Mouse (Mus musculus) C2C12 (cell line): ENCODE data around the gene Vash1.

Source experiments
- CEBPB ChIP-seq: IDR thresholded peaks from one replicate; pipeline ENCODE4 v1.6.1; 2011; ENCODE audit warnings: low read depth, mild to moderate bottlenecking, control low read depth, moderate library complexity
- CTCF ChIP-seq: IDR thresholded peaks from one replicate; pipeline ENCODE4 v1.5.1; 2011; ENCODE audit not compliant: control insufficient read depth, insufficient read depth, insufficient read length
- FOSL1 ChIP-seq: IDR thresholded peaks from one replicate; pipeline ENCODE4 v1.8.0; 2011; ENCODE audit warnings: mild to moderate bottlenecking, low read length; ENCODE audit not compliant: poor library complexity, insufficient read depth, severe bottlenecking
- MAX ChIP-seq: IDR thresholded peaks from one replicate; pipeline ENCODE4 v1.6.1; 2011; ENCODE audit warnings: mild to moderate bottlenecking, control low read depth
- MYOD1 ChIP-seq: IDR thresholded peaks from one replicate; pipeline ENCODE4 v1.6.1; 2011; ENCODE audit warnings: low read depth; ENCODE audit not compliant: control insufficient read depth, insufficient read length
- MYOG ChIP-seq: IDR thresholded peaks from one replicate; pipeline ENCODE4 v1.6.1; 2011; ENCODE audit not compliant: control insufficient read depth, insufficient read length; ENCODE audit errors: extremely low read depth
- USF1 ChIP-seq: IDR thresholded peaks from one replicate; pipeline ENCODE4 v1.6.1; 2011; ENCODE audit warnings: low read depth, mild to moderate bottlenecking, control low read depth, moderate library complexity

- TF ChIP-seq CTCF (no peak), USF1 (no peak), MYOD1 (no peak), FOSL1 (no peak), MAX (no peak), CEBPB (no peak), MYOG (no peak)
Measured at GRCm38 (mm10) chr12:86660466-86660865, 18.0 kb upstream of the Vash1 start.
